Mouse (Mus musculus) embryonic facial prominence, embryonic 11.5 days (tissue): ENCODE results near the gene Fermt1. TPM values are rescaled to one million over a fixed set of nuclear protein-coding genes. Genes with fewer than 3 reads are reported as not detected.

Source experiments
- ATAC-seq: fragments of 200-750 bp; cut with Nextera tagmentation; replicated peaks from 2 replicates; pipeline ENCODE4 v1.8.0; 2017; ENCODE audit warnings: low read depth; ENCODE audit not compliant: insufficient number of reproducible peaks, low FRiP score, low TSS enrichment
- DNase-seq: peaks from one replicate; pipeline ENCODE4 v3.0.0-alpha.2; 2015; ENCODE audit warnings: low spot score
- H3K27ac ChIP-seq: fragments of 300-500 bp; sonication (generic); replicated peaks from 2 replicates; pipeline ENCODE4 v1.5.1; 2014; ENCODE audit warnings: mild to moderate bottlenecking, low read depth, low read length, control low read depth
- H3K27me3 ChIP-seq: fragments of 300-500 bp; sonication (generic); 2 replicates; pipeline ENCODE4 v1.6.1; 2014; ENCODE audit warnings: mild to moderate bottlenecking, low read length, moderate library complexity, mixed read lengths; ENCODE audit not compliant: control insufficient read depth, insufficient read depth
- H3K36me3 ChIP-seq: fragments of 300-500 bp; sonication (generic); replicated peaks from 2 replicates; pipeline ENCODE4 v1.6.1; 2014; ENCODE audit warnings: low read depth, mild to moderate bottlenecking, low read length, moderate library complexity, mixed read lengths; ENCODE audit not compliant: control insufficient read depth, insufficient read depth
- H3K4me1 ChIP-seq: fragments of 300-500 bp; sonication (generic); 2 replicates; pipeline ENCODE4 v1.6.1; 2014; ENCODE audit warnings: low read length, mixed read lengths; ENCODE audit not compliant: control insufficient read depth, insufficient read depth
- H3K4me2 ChIP-seq: fragments of 300-500 bp; sonication (generic); 2 replicates; pipeline ENCODE4 v1.6.1; 2014; ENCODE audit warnings: low read depth, mild to moderate bottlenecking, control low read depth, low read length, moderate library complexity
- H3K4me3 ChIP-seq: fragments of 300-500 bp; sonication (generic); 2 replicates; pipeline ENCODE4 v1.5.1; 2014; ENCODE audit warnings: low read depth, low read length, control low read depth
- H3K9ac ChIP-seq: fragments of 300-500 bp; sonication (generic); replicated peaks from 2 replicates; pipeline ENCODE4 v1.6.1; 2014; ENCODE audit warnings: mild to moderate bottlenecking, control low read depth, low read length
- H3K9me3 ChIP-seq: fragments of 300-500 bp; sonication (generic); replicated peaks from 2 replicates; pipeline ENCODE4 v1.6.1; 2016; ENCODE audit warnings: mild to moderate bottlenecking, low read length, inconsistent platforms, mixed read lengths; ENCODE audit not compliant: control insufficient read depth
- WGBS: fragments of 180-500 bp; shearing (Covaris S2); extraction: QIAGEN DNeasy Blood & Tissue Kit; methylation state at CpG from one replicate; pipeline ENCODE4 v1.1.7; 2014; 5-methylcytosine and 5-hydroxymethylcytosine counted together
- polyA plus RNA-seq: library from polyadenylated mRNA; unstranded; fragments of >200 nt; fragmentation: Nextera tagmentation; extraction: Ambion mirVana; gene quantifications from 2 replicates; pipeline ENCODE4 v1.2.1, GENCODE M21; 2014

Gene Fermt1
- polyA plus RNA-seq, 1 experiment from 2014 or later = 6.6 TPM

DNA sequence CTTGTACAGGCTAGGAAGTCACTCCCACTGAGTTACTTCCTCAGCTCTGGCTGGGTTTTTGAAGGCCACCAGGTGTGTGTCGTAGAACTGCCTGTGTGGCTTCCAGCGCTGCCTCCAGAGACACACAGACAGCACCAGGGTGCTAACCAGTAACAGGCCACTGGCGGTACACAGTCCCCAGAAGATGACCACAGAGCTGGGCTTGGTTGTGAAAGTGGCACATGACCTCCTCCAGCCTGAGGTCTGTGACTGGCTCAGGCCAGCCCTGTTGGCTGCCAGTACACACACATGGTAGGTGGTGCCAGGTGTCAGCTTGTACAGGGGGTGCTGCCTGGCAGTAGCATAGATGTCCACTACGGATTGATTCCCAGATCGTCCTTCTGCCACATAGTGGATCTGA, 76.0 kb downstream of the Fermt1 start:
- Histone ChIP-seq H3K36me3 (no peaks in the 10 kb centered on the region), H3K4me1 (no peaks in the 10 kb centered on the region), H3K4me3 (no peak overlapping the region), H3K27ac (no peak overlapping the region), H3K9ac (no peak overlapping the region), H3K4me2 (no peak overlapping the region), H3K9me3 (no peaks in the 10 kb centered on the region), H3K27me3 (no peaks in the 10 kb centered on the region)
- DNase-seq = no peak
- ATAC-seq = no peak
- WGBS = 93% methylated on average over 5 of the region's 5 CpGs

GRCm38 (mm10) chr2:132867521-132867920, 78.2 kb downstream of the Fermt1 start:
- DNase-seq = no peak
- Histone ChIP-seq H3K36me3 (no peaks in the 10 kb centered on the region), H3K9ac (no peak overlapping the region), H3K9me3 (no peaks in the 10 kb centered on the region), H3K27ac (no peak overlapping the region), H3K4me1 (no peaks in the 10 kb centered on the region), H3K4me3 (no peak overlapping the region), H3K27me3 (no peaks in the 10 kb centered on the region), H3K4me2 (no peak overlapping the region)
- WGBS = 77% methylated on average over 5 of the region's 5 CpGs
- ATAC-seq = no peak

- Histone ChIP-seq H3K27ac (no peak overlapping the region), H3K27me3 (no peaks in the 10 kb centered on the region), H3K9ac (no peak overlapping the region), H3K4me2 (no peak overlapping the region), H3K36me3 (no peaks in the 10 kb centered on the region), H3K4me1 (no peaks in the 10 kb centered on the region), H3K4me3 (no peak overlapping the region), H3K9me3 (no peaks in the 10 kb centered on the region)
- no peak for DNase-seq
- ATAC-seq = no peak
- WGBS = 91% methylated on average over 2 of the region's 2 CpGs
Measured at GRCm38 (mm10) chr2:132863325-132863724, 82.4 kb downstream of the Fermt1 start.

- WGBS = 89% methylated on average over 2 of the region's 2 CpGs
- Histone ChIP-seq H3K9ac (no peak overlapping the region), H3K4me1 (no peaks in the 10 kb centered on the region)
Measured at GRCm38 (mm10) chr2:132861456-132861855, 84.2 kb downstream of the Fermt1 start.

GRCm38 (mm10) chr2:132860435-132860834, 85.3 kb downstream of the Fermt1 start:
- H3K4me3 ChIP-seq = no peak overlapping the region
- no peaks in the 10 kb centered on the region for H3K4me1 ChIP-seq
- H3K4me2 ChIP-seq = no peak overlapping the region
- no peak for DNase-seq
- H3K27me3 ChIP-seq = no peaks in the 10 kb centered on the region
- H3K9me3 ChIP-seq = no peaks in the 10 kb centered on the region
- H3K36me3 ChIP-seq = no peaks in the 10 kb centered on the region
- H3K27ac ChIP-seq = no peak overlapping the region
- no peak overlapping the region for H3K9ac ChIP-seq
- no peak for ATAC-seq

More at GRCm38 (mm10) chr2:132861456-132861855, 84.2 kb downstream of the Fermt1 start:
- DNase-seq (no peak), ATAC-seq (no peak)
- Histone ChIP-seq H3K9me3 (no peaks in the 10 kb centered on the region), H3K27ac (no peak overlapping the region), H3K36me3 (no peaks in the 10 kb centered on the region), H3K4me2 (no peak overlapping the region), H3K27me3 (no peaks in the 10 kb centered on the region), H3K4me3 (no peak overlapping the region)

- Histone ChIP-seq H3K27ac (no peak overlapping the region), H3K4me2 (no peak overlapping the region), H3K4me1 (no peaks in the 10 kb centered on the region), H3K4me3 (no peak overlapping the region), H3K27me3 (no peaks in the 10 kb centered on the region), H3K9ac (no peak overlapping the region), H3K9me3 (no peaks in the 10 kb centered on the region), H3K36me3 (no peaks in the 10 kb centered on the region)
- DNase-seq = no peak
- 84% methylated on average over 5 of the region's 5 CpGs for WGBS
- ATAC-seq = no peak
Measured at GRCm38 (mm10) chr2:132856333-132856732, 89.4 kb downstream of the Fermt1 start.

Other genes with a start within 250 kb of the Fermt1 start
- gene Chgb, start 164.6 kb downstream of the Fermt1 start, polyA plus RNA-seq = 3.5 and 4.4 TPM in 2 replicates
- gene Trmt6, start 129.9 kb downstream of the Fermt1 start, polyA plus RNA-seq = 41.4 and 43.7 TPM in 2 replicates
- 25.0 and 25.7 TPM in 2 replicates for gene Mcm8, start 129.8 kb downstream of the Fermt1 start, polyA plus RNA-seq
- 23.7 and 32.3 TPM in 2 replicates for gene Crls1, start 99.2 kb downstream of the Fermt1 start, polyA plus RNA-seq
- gene Lrrn4, start 65.0 kb downstream of the Fermt1 start, polyA plus RNA-seq = 0.33 and 0.34 TPM in 2 replicates